Mouse (Mus musculus) heart, adult 2 months (tissue): ENCODE data around the gene Lgals3.

Experiments used
- CTCF ChIP-seq: fragments of 200-600 bp; IDR thresholded peaks from 2 replicates; pipeline ENCODE4 v1.8.1; 2022; ENCODE audit warnings: antibody characterized with exemption, mild to moderate bottlenecking, moderate library complexity
- POLR2A ChIP-seq: fragments of 200-500 bp; IDR thresholded peaks from 2 replicates; pipeline ENCODE4 v1.6.1; 2011; ENCODE audit warnings: mild to moderate bottlenecking, low read depth, low read length, control low read depth; ENCODE audit not compliant: insufficient read depth

DNA sequence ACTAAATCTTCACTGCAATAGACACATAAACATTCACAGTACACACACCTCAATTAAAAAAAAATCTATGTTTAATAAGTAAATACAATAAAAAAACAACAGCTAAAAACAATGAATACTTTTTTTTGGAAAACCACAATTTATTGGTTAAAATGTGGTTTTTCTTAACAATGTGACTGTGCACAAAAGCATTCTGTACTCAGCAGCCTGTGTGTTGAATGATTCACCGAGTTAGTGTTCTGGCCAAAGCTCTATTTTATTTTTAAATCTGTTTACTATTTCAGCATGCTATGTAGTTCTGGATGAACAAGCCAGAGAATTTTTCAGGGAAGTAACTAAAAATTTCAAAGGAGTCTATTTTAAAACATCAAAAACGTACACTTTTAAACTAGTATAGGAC, 9.0 kb downstream of the Lgals3 start:
- TF ChIP-seq CTCF (no peak), POLR2A (no peak)
